ENCODE assay signal across 9 mouse cellular contexts in the genomic region with DNA sequence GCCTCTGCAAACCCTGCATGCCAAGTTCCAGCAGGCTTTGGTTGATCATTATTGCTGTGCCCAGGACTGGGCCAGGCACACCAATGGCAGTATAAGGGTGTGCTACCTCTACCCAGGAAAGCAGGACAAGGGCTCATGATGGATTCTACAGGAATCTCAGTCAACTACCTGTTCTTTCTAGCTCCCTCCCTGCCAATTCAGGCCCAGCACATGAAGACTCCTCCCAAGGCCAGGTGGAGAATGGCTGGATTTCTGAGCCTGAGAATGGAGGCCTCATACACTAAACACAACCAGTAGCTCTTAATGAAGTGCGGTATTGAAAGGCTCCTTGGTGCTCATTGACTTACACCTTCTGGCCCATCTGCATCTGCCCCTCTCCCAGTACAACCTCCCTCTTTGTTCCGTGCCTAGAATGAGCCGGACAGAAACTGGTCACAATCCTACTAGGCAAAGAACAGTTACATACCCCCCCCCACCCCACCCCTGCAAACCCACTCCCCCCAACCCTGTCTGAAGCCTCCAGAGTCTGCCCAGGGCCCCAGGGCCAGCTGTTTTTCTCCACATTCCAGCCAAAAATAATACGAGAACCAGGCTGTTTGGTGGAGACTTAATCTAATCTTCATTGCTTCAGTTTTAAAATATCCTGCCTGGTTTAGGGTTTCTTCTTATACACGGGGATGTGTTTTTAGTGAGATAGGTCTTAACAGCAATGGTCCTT. TPM values are rescaled to one million over a fixed set of nuclear protein-coding genes. Genes with fewer than 3 reads are reported as not detected.
DNase-seq lines count a peak whose midpoint lies in the region; ATAC-seq and TF ChIP-seq lines count a peak whose summit lies in the region.
"Had no signal": no experiment of that assay in that cellular context is flagged by ENCODE, and none has a peak within 500 bp of the region (broad histone marks: within the 10 kb centered on the region; RNA-seq: fewer than 3 reads in every experiment).

No protein-coding gene starts in this region.

- H3K4me2 ChIP-seq in heart, embryonic 15.5 days, result no peak overlapping the region
- no peak overlapping the region for H3K4me2 ChIP-seq in embryonic facial prominence, embryonic 11.5 days (ENCODE audit: low read depth, low read length)
- H3K4me2 ChIP-seq in limb, embryonic 13.5 days (replicated peaks), result peak overlapping the region; percentile 48; the same call in 1 of the 2 replicates

- no peaks in the 10 kb centered on the region for H3K36me3 ChIP-seq in heart, embryonic 15.5 days
- no peaks in the 10 kb centered on the region for H3K36me3 ChIP-seq in embryonic facial prominence, embryonic 11.5 days (replicated peaks; ENCODE audit: control insufficient read depth, insufficient read depth, low read depth, low read length)
- no peaks in the 10 kb centered on the region for H3K36me3 ChIP-seq in limb, embryonic 13.5 days

- no peak overlapping the region for H3K9ac ChIP-seq in heart, embryonic 15.5 days
- no peak overlapping the region for H3K9ac ChIP-seq in embryonic facial prominence, embryonic 11.5 days (replicated peaks; ENCODE audit: low read length)
- no peak overlapping the region for H3K9ac ChIP-seq in limb, embryonic 13.5 days

- no peak for TF ChIP-seq CTCF in cortical plate, adult 2 months (IDR thresholded peaks at IDR 0.05; ENCODE audit: extremely low read depth, insufficient read depth, low read length)

- 0 out of 2 replicates have a peak, but pooled peaks have one; percentile 7 for TF ChIP-seq POLR2A in cortical plate, adult 2 months (IDR thresholded peaks at IDR 0.05; ENCODE audit: extremely low read depth, insufficient read depth, low read length)

- WGBS in heart, embryonic 15.5 days, result 35% methylated on average over 5 of the region's 5 CpGs
- 12% methylated on average over 5 of the region's 5 CpGs for WGBS in embryonic facial prominence, embryonic 11.5 days
- 22% methylated on average over 5 of the region's 5 CpGs for WGBS in limb, embryonic 13.5 days

- H3K27me3 ChIP-seq in heart, embryonic 15.5 days, result no peaks in the 10 kb centered on the region; the same call in none of the 2 replicates
- H3K27me3 ChIP-seq in embryonic facial prominence, embryonic 11.5 days (ENCODE audit: control insufficient read depth, insufficient read depth, low read length), result no peaks in the 10 kb centered on the region
- peaks cover 65% of the 10 kb centered on the region for H3K27me3 ChIP-seq in limb, embryonic 13.5 days

- H3K9me3 ChIP-seq in heart, embryonic 15.5 days (replicated peaks), result no peaks in the 10 kb centered on the region
- no peaks in the 10 kb centered on the region for H3K9me3 ChIP-seq in embryonic facial prominence, embryonic 11.5 days (replicated peaks; ENCODE audit: control insufficient read depth, low read length)
- no peaks in the 10 kb centered on the region for H3K9me3 ChIP-seq in limb, embryonic 13.5 days

- intact Hi-C loops in heart, postnatal 36 days (cut with DNase I), result no loop called here

- peak overlapping the region; percentile 51 for H3K27ac ChIP-seq in heart, embryonic 15.5 days
- no peak overlapping the region for H3K27ac ChIP-seq in cortical plate, adult 2 months (ENCODE audit: insufficient read depth, low read length)
- H3K27ac ChIP-seq in embryonic facial prominence, embryonic 11.5 days (replicated peaks; ENCODE audit: low read depth, low read length), result peak overlapping the region; percentile 31
- H3K27ac ChIP-seq in limb, embryonic 13.5 days, result peak overlapping the region; percentile 45; the same call in 1 of the 2 replicates

- H3K4me3 ChIP-seq in heart, embryonic 15.5 days, result no peak overlapping the region
- no peak overlapping the region for H3K4me3 ChIP-seq in cortical plate, adult 2 months (ENCODE audit: insufficient read depth, low read length)
- H3K4me3 ChIP-seq in embryonic facial prominence, embryonic 11.5 days (ENCODE audit: low read depth, low read length), result no peak overlapping the region
- H3K4me3 ChIP-seq in limb, embryonic 13.5 days, result no peak overlapping the region

- DNase-seq in heart, postnatal 36 days, result no peak
- peak; percentile 60 for DNase-seq in embryonic facial prominence, embryonic 11.5 days (ENCODE audit: low spot score)
- DNase-seq in spleen, postnatal 4 days (ENCODE audit: low spot score in 2 of 2), result no peak
- no peak for DNase-seq in retina, postnatal 1 day
- DNase-seq: cerebellum, postnatal 14 days; right cerebral cortex, postnatal 14 days had no signal

- peaks cover 41% of the 10 kb centered on the region for H3K4me1 ChIP-seq in heart, embryonic 15.5 days (replicated peaks)
- peaks cover 8% of the 10 kb centered on the region for H3K4me1 ChIP-seq in cortical plate, adult 2 months (ENCODE audit: control insufficient read depth, insufficient read depth, low read length)
- H3K4me1 ChIP-seq in embryonic facial prominence, embryonic 11.5 days (ENCODE audit: control insufficient read depth, insufficient read depth, low read length), result peaks cover 4% of the 10 kb centered on the region; the same call in 1 of the 2 replicates
- H3K4me1 ChIP-seq in limb, embryonic 13.5 days, result peaks cover 87% of the 10 kb centered on the region

- ATAC-seq in heart, embryonic 15.5 days (replicated peaks; ENCODE audit: insufficient number of reproducible peaks, insufficient read depth, low FRiP score, low read depth), result peak; percentile 21; the same call in 1 of the 2 replicates
- peak; percentile 2; the same call in 1 of the 2 replicates for ATAC-seq in embryonic facial prominence, embryonic 11.5 days (replicated peaks; ENCODE audit: insufficient number of reproducible peaks, low FRiP score, low TSS enrichment, low read depth)
- peak; percentile 20; the same call in 1 of the 2 replicates for ATAC-seq in limb, embryonic 13.5 days (ENCODE audit: low FRiP score, low read depth)

RNA-seq across cellular contexts. Expression of a gene that starts 6.6 kb away (rescaled TPM):
- 4.6 and 6.6 TPM in 2 replicates for polyA plus RNA-seq in heart, embryonic 15.5 days (2015; fragmentation: Nextera tagmentation; extraction: Ambion mirVana)
- total RNA-seq in heart, postnatal 36 days (2021), result 1 to 10 TPM; 7.6 to 7.7 TPM
- polyA plus RNA-seq in cortical plate, adult 2 months (2012; rRNA removed), result 80.9 and 84.4 TPM in 2 replicates
- polyA plus RNA-seq in embryonic facial prominence, embryonic 11.5 days (2014; fragmentation: Nextera tagmentation; extraction: Ambion mirVana), result 13.2 and 14.9 TPM in 2 replicates
- 14.5 and 16.1 TPM in 2 replicates for polyA plus RNA-seq in limb, embryonic 13.5 days (2015; fragmentation: Nextera tagmentation; extraction: Ambion mirVana)
